Comparison of ENCODE assay signal across 29 mouse cellular contexts in the genomic region with DNA sequence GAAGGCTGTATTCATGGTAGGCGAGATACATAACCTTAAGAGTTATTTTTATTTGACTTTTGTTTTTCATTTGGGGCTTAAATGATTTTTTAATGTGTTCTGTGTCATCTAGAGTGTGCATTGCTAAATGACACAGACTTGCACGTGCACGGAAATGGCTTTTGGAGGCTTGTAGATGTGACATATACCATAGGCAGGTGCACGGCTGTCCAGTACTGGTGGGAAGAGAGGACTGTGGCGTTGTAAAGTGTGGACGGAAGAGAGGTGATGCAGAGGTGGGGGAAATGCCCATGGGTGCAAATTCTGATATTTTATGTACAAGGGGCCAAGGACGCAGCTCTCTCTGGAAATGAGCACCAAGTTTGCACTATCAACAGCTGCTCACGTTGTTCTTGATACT. TPM values are rescaled to one million over a fixed set of nuclear protein-coding genes. Genes with fewer than 3 reads are reported as not detected.
DNase-seq lines count a peak whose midpoint lies in the region; ATAC-seq and TF ChIP-seq lines count a peak whose summit lies in the region.
"Had no signal": no experiment of that assay in that cellular context is flagged by ENCODE, and none has a peak within 500 bp of the region (broad histone marks: within the 10 kb centered on the region; RNA-seq: fewer than 3 reads in every experiment).

No protein-coding gene starts in this region.

- no peak overlapping the region for H3K4me3 ChIP-seq in thymus, adult 2 months (ENCODE audit: control insufficient read depth, insufficient read depth, low read length)
- H3K4me3 ChIP-seq in CH12.LX (replicated peaks in 1 of 3; ENCODE audit: low read depth in 2 of 3, low read length in 2 of 3, poor library complexity in 1 of 3) = peak overlapping the region; percentile 66 to 82 (median 77)
- H3K4me3 ChIP-seq: embryonic facial prominence, embryonic 13.5 days; embryonic facial prominence, embryonic 15.5 days; erythroblast, embryonic 14.5 days; forebrain, embryonic 10.5 days; forebrain, embryonic 12.5 days had no signal

- peak overlapping the region; percentile 72 for H3K27ac ChIP-seq in thymus, adult 2 months (ENCODE audit: control insufficient read depth, insufficient read depth, low read length)
- peak overlapping the region; percentile 62 for H3K27ac ChIP-seq in CH12.LX (ENCODE audit: insufficient read depth, low read depth)
- H3K27ac ChIP-seq: embryonic facial prominence, embryonic 13.5 days; embryonic facial prominence, embryonic 15.5 days; forebrain, embryonic 10.5 days; forebrain, embryonic 12.5 days had no signal

- no peak for TF ChIP-seq CTCF in thymus, adult 2 months (IDR thresholded peaks at IDR 0.05; ENCODE audit: borderline replicate concordance, control insufficient read depth, extremely low read depth, insufficient read depth, low read length, poor library complexity)
- no peak for TF ChIP-seq CTCF in CH12.LX (conservative IDR thresholded peaks at IDR 0.05 in 1 of 2, IDR thresholded peaks at IDR 0.05 in 1 of 2; ENCODE audit: low read depth in 2 of 2, low read length in 2 of 2)

- DNase-seq in thymus, adult 2 months = no peak
- DNase-seq in thymus, postnatal 25 days = no peak
- peak; percentile 79 for DNase-seq in A20 (ENCODE audit: low read depth, low spot score)
- peak; percentile 39 for DNase-seq in CH12.LX (ENCODE audit: extremely low read depth)
- peak; percentile 13 for DNase-seq in induced T-regulatory cell, adult 2 months (ENCODE audit: low read depth)
- no peak for DNase-seq in T-cell, adult 2 months (ENCODE audit: low spot score)
- no peak for DNase-seq in urinary bladder, postnatal 10 days (ENCODE audit: low spot score)
- DNase-seq: adrenal gland, postnatal 10 days; adrenal gland, postnatal 25 days; cerebellum, adult 11 months; cerebellum, adult 18-20 months; cerebellum, adult 8-10 months; cerebellum, adult 9-11 months; cerebellum, postnatal 14 days; cerebellum, postnatal 36 days; embryo, embryonic 11 days had no signal

- H3K36me3 ChIP-seq in thymus, adult 2 months (ENCODE audit: control insufficient read depth, insufficient read depth, low read length) = no peaks in the 10 kb centered on the region
- no peaks in the 10 kb centered on the region for H3K36me3 ChIP-seq in CH12.LX (replicated peaks in 1 of 2; ENCODE audit: control insufficient read depth in 1 of 2, insufficient read depth in 1 of 2, low read length in 1 of 2)
- H3K36me3 ChIP-seq: embryonic facial prominence, embryonic 13.5 days; embryonic facial prominence, embryonic 15.5 days; forebrain, embryonic 10.5 days; forebrain, embryonic 12.5 days had no signal

- in situ Hi-C loops in CH12.LX (cut with MboI; ENCODE audit: low pct_ligation_motif_present, low pct_unique_long_range_greater_than_20kb, low sequenced_read_pairs) = no loop called here

- TF ChIP-seq POLR2A in thymus, adult 2 months (IDR thresholded peaks at IDR 0.05; ENCODE audit: control insufficient read depth, extremely low read depth, insufficient read depth, low read length, poor library complexity) = no peak
- TF ChIP-seq POLR2A in CH12.LX (IDR thresholded peaks at IDR 0.05; ENCODE audit: low read depth, low read length) = peak; percentile 8; the same call in 1 of the 2 replicates

- H3K9ac ChIP-seq in CH12.LX (ENCODE audit: insufficient read depth, low read depth) = peak overlapping the region; percentile 82
- H3K9ac ChIP-seq: embryonic facial prominence, embryonic 13.5 days; embryonic facial prominence, embryonic 15.5 days; forebrain, embryonic 12.5 days had no signal

- no peaks in the 10 kb centered on the region for H3K27me3 ChIP-seq in thymus, adult 2 months (ENCODE audit: control insufficient read depth, insufficient read depth, low read length)
- no peaks in the 10 kb centered on the region for H3K27me3 ChIP-seq in CH12.LX (replicated peaks)

- no peaks in the 10 kb centered on the region for H3K9me3 ChIP-seq in CH12.LX (replicated peaks; ENCODE audit: low read length)
- H3K9me3 ChIP-seq: embryonic facial prominence, embryonic 13.5 days; embryonic facial prominence, embryonic 15.5 days; forebrain, embryonic 10.5 days; forebrain, embryonic 12.5 days had no signal

- 35% methylated on average over 8 of the region's 8 CpGs for WGBS in thymus, adult 2 months

- TF ChIP-seq EP300 in CH12.LX (IDR thresholded peaks at IDR 0.05; ENCODE audit: low read length) = peak; percentile 30; the same call in 1 of the 2 replicates

- H3K4me1 ChIP-seq in thymus, adult 2 months (replicated peaks; ENCODE audit: control insufficient read depth, insufficient read depth, low read length) = peaks cover 47% of the 10 kb centered on the region
- peaks cover 11 to 73% of the 10 kb centered on the region in 2 experiments for H3K4me1 ChIP-seq in CH12.LX (ENCODE audit: control insufficient read depth in 1 of 2, insufficient read depth in 2 of 2)

- peak overlapping the region; percentile 57 for H3K4me2 ChIP-seq in CH12.LX (ENCODE audit: insufficient read depth, low read depth, poor library complexity, severe bottlenecking)
- H3K4me2 ChIP-seq: embryonic facial prominence, embryonic 13.5 days; embryonic facial prominence, embryonic 15.5 days; forebrain, embryonic 12.5 days had no signal

- peaks cover 27% of the 10 kb centered on the region for H3K79me2 ChIP-seq in CH12.LX (replicated peaks; ENCODE audit: control insufficient read depth, extremely low read depth, insufficient read depth, poor library complexity, severe bottlenecking)

- no peak for TF ChIP-seq RAD21 in CH12.LX (IDR thresholded peaks at IDR 0.05; ENCODE audit: low read depth, low read length)

- dilution Hi-C loops in CH12.LX (cut with MboI; ENCODE audit: extremely low pct_ligation_motif_present, extremely low pct_unique_long_range_greater_than_20kb, low sequenced_read_pairs) = no loop called here

- ATAC-seq in frontal cortex, adult (ENCODE audit: low TSS enrichment) = no peak
- ATAC-seq: forebrain, embryonic 14.5 days; forebrain, embryonic 16.5 days had no signal

TF ChIP-seq in CH12.LX, 34 proteins besides CTCF, POLR2A, EP300 and RAD21 (continues in another document):
- TF ChIP-seq NRF1 (IDR thresholded peaks at IDR 0.05; ENCODE audit: low read depth, low read length) = no peak
- TF ChIP-seq MAZ (IDR thresholded peaks at IDR 0.05; ENCODE audit: low read depth, low read length) = peak; percentile 76; the same call in 1 of the 2 replicates
- TF ChIP-seq KAT2A (IDR thresholded peaks at IDR 0.05; ENCODE audit: insufficient replicate concordance, low read length) = no peak
- TF ChIP-seq GABPA (IDR thresholded peaks at IDR 0.05; ENCODE audit: insufficient replicate concordance, low read depth, low read length) = no peak
- peak; percentile 36; the same call in 1 of the 2 replicates for TF ChIP-seq NELFE (IDR thresholded peaks at IDR 0.05; ENCODE audit: low read depth, low read length)
- peak; percentile 90 for TF ChIP-seq MXI1 (IDR thresholded peaks at IDR 0.05; ENCODE audit: low read depth, low read length)
- no peak for TF ChIP-seq PAX5 (IDR thresholded peaks at IDR 0.05; ENCODE audit: low read length)
- no peak for TF ChIP-seq POLR2AphosphoS2 (IDR thresholded peaks at IDR 0.05; ENCODE audit: low read depth, low read length)
- 0 out of 2 replicates have a peak, but pooled peaks have one; percentile 4 for TF ChIP-seq USF2 (conservative IDR thresholded peaks at IDR 0.05; ENCODE audit: low read depth, low read length)
- no peak for TF ChIP-seq ZC3H11A (IDR thresholded peaks at IDR 0.05; ENCODE audit: low read depth, low read length)
- TF ChIP-seq JUN (IDR thresholded peaks at IDR 0.05; ENCODE audit: insufficient read depth, low read depth, low read length) = no peak
- TF ChIP-seq SIN3A (IDR thresholded peaks at IDR 0.05; ENCODE audit: low read length) = no peak; the same call in none of the 2 replicates
- TF ChIP-seq ETS1 (conservative IDR thresholded peaks at IDR 0.05; ENCODE audit: low read depth, low read length) = peak; percentile 26; the same call in 1 of the 2 replicates
- no peak for TF ChIP-seq SMC3 (IDR thresholded peaks at IDR 0.05; ENCODE audit: low read depth, low read length)
- peak; percentile 51; the same call in 1 of the 2 replicates for TF ChIP-seq ZMIZ1 (IDR thresholded peaks at IDR 0.05; ENCODE audit: low read depth, low read length)
- TF ChIP-seq BHLHE40 (IDR thresholded peaks at IDR 0.05; ENCODE audit: low read depth, low read length) = peak; percentile 91
- TF ChIP-seq RCOR1 (conservative IDR thresholded peaks at IDR 0.05; ENCODE audit: low read depth, low read length) = 0 out of 2 replicates have a peak, but pooled peaks have one; percentile 32
- TF ChIP-seq CHD2 (IDR thresholded peaks at IDR 0.05; ENCODE audit: low read length) = no peak
- TF ChIP-seq IRF4 (IDR thresholded peaks at IDR 0.05; ENCODE audit: low read depth, low read length) = peak; percentile 46; the same call in 1 of the 2 replicates
- no peak for TF ChIP-seq TBP (conservative IDR thresholded peaks at IDR 0.05; ENCODE audit: low read depth, low read length)
- no peak for TF ChIP-seq MAFK (IDR thresholded peaks at IDR 0.05; ENCODE audit: insufficient replicate concordance, low read length)
- TF ChIP-seq MEF2A (IDR thresholded peaks at IDR 0.05; ENCODE audit: borderline replicate concordance, low read depth, low read length) = 0 out of 2 replicates have a peak, but pooled peaks have one; percentile 7
- TF ChIP-seq MAX (IDR thresholded peaks at IDR 0.05; ENCODE audit: low read length) = peak; percentile 85
- no peak for TF ChIP-seq HCFC1 (IDR thresholded peaks at IDR 0.05; ENCODE audit: low read depth, low read length)
- TF ChIP-seq USF1 (IDR thresholded peaks at IDR 0.05; ENCODE audit: low read depth, low read length) = no peak
- peak; percentile 58 for TF ChIP-seq ELF1 (IDR thresholded peaks at IDR 0.05; ENCODE audit: low read depth, low read length)
- TF ChIP-seq JUND (conservative IDR thresholded peaks at IDR 0.05; ENCODE audit: low read depth, low read length) = no peak
- TF ChIP-seq TCF12 (IDR thresholded peaks at IDR 0.05; ENCODE audit: low read depth, low read length) = peak; percentile 43; the same call in 1 of the 2 replicates

RNA-seq across cellular contexts. Expression of a gene that starts 2.1 kb away (rescaled TPM):
- polyA plus RNA-seq in thymus, adult 2 months (2012; rRNA removed) = 3.3 and 3.5 TPM in 2 replicates
- total RNA-seq in CH12.LX (2012; rRNA removed) = 32.0 and 43.8 TPM in 2 replicates
- total RNA-seq in CH12.LX (2014; rRNA removed) = 31.0 and 35.8 TPM in 2 replicates
- 34.9 and 35.1 TPM in 2 replicates for polyA plus RNA-seq in CH12.LX (2012; ENCODE audit: insufficient read length, low read depth)
- total RNA-seq: adrenal gland, postnatal 25 days had no signal
- polyA plus RNA-seq: erythroblast, embryonic 14.5 days; forebrain, embryonic 16.5 days had no signal

RNA-seq across cellular contexts. Expression of a gene that starts 34.5 kb away (rescaled TPM):
- 5.9 and 6.1 TPM in 2 replicates for polyA plus RNA-seq in thymus, adult 2 months (2012; rRNA removed)
- total RNA-seq in CH12.LX (2012; rRNA removed) (7.2 and 11.3 TPM in 2 replicates), CH12.LX (2014; rRNA removed) (5.3 and 6.4 TPM in 2 replicates)
- polyA plus RNA-seq in CH12.LX (2012; ENCODE audit: insufficient read length, low read depth) = 5.2 and 7.2 TPM in 2 replicates
- total RNA-seq: adrenal gland, adult 18-20 months; adrenal gland, postnatal 25 days; MEL had no signal
- polyA plus RNA-seq: erythroblast, embryonic 14.5 days had no signal

RNA-seq across cellular contexts. Expression of a gene that starts 43.8 kb away (rescaled TPM):
- 0.03 TPM in 1 of 2 replicates, not detected in the other for polyA plus RNA-seq in thymus, adult 2 months (2012; rRNA removed)
- not detected in 2 replicates for total RNA-seq in CH12.LX (2012; rRNA removed)
- not detected in 2 replicates for total RNA-seq in CH12.LX (2014; rRNA removed)
- polyA plus RNA-seq in CH12.LX (2012; ENCODE audit: insufficient read length, low read depth) = not detected in 2 replicates
- total RNA-seq: adrenal gland, adult 18-20 months; adrenal gland, postnatal 25 days; common myeloid progenitor, adult 5-6 weeks; MEL had no signal
- polyA plus RNA-seq: activated CD4-positive, CD25-positive, alpha-beta regulatory T cell, adult 4 months; CD4-positive, CD25-positive, alpha-beta regulatory T cell, adult 4 months; erythroblast, embryonic 14.5 days; forebrain, embryonic 10.5 days had no signal

Comparison
In these comparisons a context has a peak if more than half of its experiments do, and no peak if none do; other contexts are left out.
1. DNase-seq: peak in A20 (single experiment), CH12.LX (single experiment) and induced T-regulatory cell, adult 2 months (single experiment); none in thymus, adult 2 months (single experiment), thymus, postnatal 25 days (single experiment), T-cell, adult 2 months (single experiment) and urinary bladder, postnatal 10 days (single experiment).